Mouse (Mus musculus) thymus, adult 2 months (tissue): Measurements from ENCODE around the gene Gas2l3. TPM values are rescaled to one million over a fixed set of nuclear protein-coding genes. Genes with fewer than 3 reads are reported as not detected.

Source experiments
- DNase-seq: peaks from one replicate; pipeline ENCODE4 v3.0.0; 2021
- H3K27ac ChIP-seq: fragments of 200-500 bp; 2 replicates; pipeline ENCODE4 v1.5.1; 2012; ENCODE audit warnings: low read length, control low read depth; ENCODE audit not compliant: control insufficient read depth, insufficient read depth
- H3K27me3 ChIP-seq: fragments of 200-500 bp; 2 replicates; pipeline ENCODE4 v1.6.1; 2012; ENCODE audit warnings: mild to moderate bottlenecking, low read length, moderate library complexity, mixed read lengths; ENCODE audit not compliant: control insufficient read depth, insufficient read depth
- H3K36me3 ChIP-seq: fragments of 200-500 bp; 2 replicates; pipeline ENCODE4 v1.6.1; 2012; ENCODE audit warnings: mild to moderate bottlenecking, low read length, moderate library complexity; ENCODE audit not compliant: control insufficient read depth, insufficient read depth
- H3K4me1 ChIP-seq: fragments of 200-500 bp; replicated peaks from 2 replicates; pipeline ENCODE4 v1.6.1; 2012; ENCODE audit warnings: low read length; ENCODE audit not compliant: control insufficient read depth, insufficient read depth
- H3K4me3 ChIP-seq: fragments of 200-500 bp; 2 replicates; pipeline ENCODE4 v1.5.1; 2012; ENCODE audit warnings: mild to moderate bottlenecking, low read length, control low read depth, moderate library complexity; ENCODE audit not compliant: control insufficient read depth, insufficient read depth
- CTCF ChIP-seq: fragments of 200-500 bp; IDR thresholded peaks from 2 replicates; pipeline ENCODE4 v1.5.1; 2012; ENCODE audit warnings: mild to moderate bottlenecking, control low read depth, low read length, moderate library complexity, borderline replicate concordance; ENCODE audit not compliant: control insufficient read depth, poor library complexity, insufficient read depth; ENCODE audit errors: extremely low read depth
- POLR2A ChIP-seq: fragments of 200-500 bp; IDR thresholded peaks from 2 replicates; pipeline ENCODE4 v1.6.1; 2012; ENCODE audit warnings: mild to moderate bottlenecking, low read length, control low read depth, moderate library complexity; ENCODE audit not compliant: control insufficient read depth, poor library complexity, insufficient read depth; ENCODE audit errors: extremely low read depth
- WGBS: fragments of 180-500 bp; shearing (Covaris S2); methylation state at CpG from one replicate; pipeline ENCODE4 v1.1.7; 2018; 5-methylcytosine and 5-hydroxymethylcytosine counted together
- polyA plus RNA-seq: library from polyadenylated mRNA; depleted of rRNA; stranded (reverse); fragments of >200 nt; gene quantifications from 2 replicates; pipeline ENCODE4 v1.2.3, GENCODE M21; 2012

Gene Gas2l3
- polyA plus RNA-seq, 1 experiment: 2.6 TPM

DNA sequence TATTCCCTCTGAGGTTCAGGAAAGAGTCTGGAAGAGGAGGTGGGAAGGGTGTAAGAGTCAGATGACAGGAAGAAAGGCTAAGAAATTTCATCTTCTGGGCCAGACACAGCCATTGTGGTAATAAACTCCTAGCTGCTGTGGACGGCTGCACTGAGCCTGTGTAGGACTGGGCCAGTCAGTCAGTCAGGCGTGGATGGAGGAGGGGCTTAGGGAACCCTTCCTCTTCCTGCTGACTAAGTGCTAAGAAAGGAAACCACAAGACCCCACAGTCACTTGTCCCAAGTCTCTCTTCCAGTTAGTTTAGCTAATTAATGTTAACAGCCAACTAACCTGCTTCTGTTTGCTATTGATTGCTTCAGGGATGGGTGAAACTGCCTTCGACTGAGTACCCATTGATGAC, 28.3 kb downstream of the Gas2l3 start:
- DNase-seq: no peak
- Histone ChIP-seq H3K36me3 (peaks cover 24% of the 10 kb centered on the region), H3K27ac (no peak overlapping the region), H3K4me1 (no peaks in the 10 kb centered on the region), H3K27me3 (no peaks in the 10 kb centered on the region), H3K4me3 (no peak overlapping the region)
- 41% methylated on average over 3 of the region's 3 CpGs for WGBS
- no peak for TF ChIP-seq CTCF
- TF ChIP-seq POLR2A: no peak

DNA sequence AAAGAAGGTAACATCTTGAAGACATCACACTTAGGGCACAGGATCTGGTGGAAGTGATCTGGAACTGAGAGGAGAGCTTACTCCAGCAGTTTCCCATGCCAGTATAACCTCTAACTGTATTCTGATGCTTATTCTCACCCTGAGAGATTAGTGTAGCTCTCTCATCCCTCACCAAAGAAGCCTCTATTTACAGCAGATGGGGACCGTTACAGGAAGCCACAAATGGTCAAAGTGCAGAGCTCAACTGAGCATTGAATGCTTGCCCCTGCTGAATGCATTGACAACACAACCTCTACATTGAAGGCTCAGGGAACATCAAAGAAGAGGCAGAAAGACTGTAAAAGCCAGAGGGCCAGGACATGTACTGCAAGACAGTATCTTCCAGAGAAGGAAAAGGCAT, 36.2 kb downstream of the Gas2l3 start:
- WGBS: 13% methylated on average over 1 of the region's 1 CpGs
- DNase-seq: no peak
- TF ChIP-seq CTCF (no peak), POLR2A (no peak)
- 0 out of 2 replicates have a peak, but pooled peaks cover 2% of the 10 kb centered on the region for H3K4me1 ChIP-seq
- H3K27ac ChIP-seq: no peak overlapping the region; the same call in 1 of the 2 replicates
- H3K4me3 ChIP-seq: no peak overlapping the region
- peaks cover 1% of the 10 kb centered on the region for H3K36me3 ChIP-seq
- H3K27me3 ChIP-seq: no peaks in the 10 kb centered on the region

DNA sequence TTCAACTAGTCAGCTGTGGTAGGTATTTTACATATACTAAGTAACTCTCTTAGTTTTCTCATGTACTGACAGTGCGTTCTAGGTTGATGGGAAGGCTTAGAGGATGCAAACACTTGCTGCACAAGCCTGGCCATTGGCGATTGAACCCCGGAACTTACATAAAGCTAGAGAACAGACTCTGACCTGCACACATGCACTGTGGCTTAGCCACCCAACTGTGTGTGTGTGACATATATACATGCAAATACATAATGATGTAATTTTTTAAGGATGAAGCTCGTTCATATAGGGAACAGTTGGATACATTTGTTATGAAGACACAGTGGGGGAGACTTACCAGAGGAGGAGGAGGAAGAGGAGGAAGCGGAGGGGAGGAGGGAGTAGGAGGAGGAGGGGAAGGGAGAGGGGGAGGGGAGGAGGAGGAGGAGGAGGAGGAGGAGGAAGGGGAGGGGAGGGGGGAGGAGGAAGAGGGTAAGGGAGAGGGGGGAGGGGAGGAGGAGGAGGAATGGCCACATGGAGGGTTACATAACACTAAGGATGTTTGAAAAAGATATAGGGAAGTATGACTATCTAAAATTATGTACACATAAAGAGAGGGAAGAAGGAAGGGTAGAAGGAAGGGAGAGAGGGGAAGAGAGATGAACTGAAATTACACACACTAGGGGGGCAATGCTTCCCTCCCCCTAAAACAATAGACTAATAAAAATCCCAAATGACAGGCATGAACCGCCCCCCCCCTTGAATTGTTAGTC, 36.9 kb downstream of the Gas2l3 start:
- WGBS: 30% methylated on average over 5 of the region's 6 CpGs
- H3K4me1 ChIP-seq: 0 out of 2 replicates have a peak, but pooled peaks cover 2% of the 10 kb centered on the region

DNA sequence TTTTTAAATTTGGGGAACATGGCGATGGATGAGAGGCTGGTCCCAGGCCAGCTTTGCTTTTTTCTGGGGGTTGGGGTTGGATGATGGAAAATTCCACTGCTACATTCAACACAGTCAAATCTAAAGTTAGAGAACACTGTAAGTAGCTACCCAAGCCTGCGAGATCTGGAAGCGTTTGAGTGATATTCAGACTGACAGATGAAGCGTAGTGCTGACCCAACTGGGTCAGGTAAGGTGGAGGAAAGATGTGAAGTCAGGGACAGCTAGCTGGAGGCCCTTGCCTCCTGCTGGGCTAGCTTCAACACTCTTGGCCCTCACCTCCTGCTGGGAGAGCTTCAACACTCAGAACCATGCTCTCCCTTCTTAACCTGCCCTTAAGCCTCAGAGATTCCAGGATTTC, 38.8 kb downstream of the Gas2l3 start:
- TF ChIP-seq POLR2A (no peak), CTCF (no peak)
- no peak overlapping the region for H3K4me3 ChIP-seq
- H3K27me3 ChIP-seq: no peaks in the 10 kb centered on the region
- no peaks in the 10 kb centered on the region for H3K36me3 ChIP-seq
- WGBS: 96% methylated on average over 4 of the region's 4 CpGs
- 0 out of 2 replicates have a peak, but pooled peaks cover 2% of the 10 kb centered on the region for H3K4me1 ChIP-seq
- no peak for DNase-seq
- no peak overlapping the region for H3K27ac ChIP-seq

More for the DNA sequence above, 36.9 kb downstream of the Gas2l3 start:
- no peaks in the 10 kb centered on the region for H3K36me3 ChIP-seq
- DNase-seq: no peak
- no peaks in the 10 kb centered on the region for H3K27me3 ChIP-seq
- H3K27ac ChIP-seq: no peak overlapping the region
- TF ChIP-seq CTCF: no peak
- H3K4me3 ChIP-seq: no peak overlapping the region

DNA sequence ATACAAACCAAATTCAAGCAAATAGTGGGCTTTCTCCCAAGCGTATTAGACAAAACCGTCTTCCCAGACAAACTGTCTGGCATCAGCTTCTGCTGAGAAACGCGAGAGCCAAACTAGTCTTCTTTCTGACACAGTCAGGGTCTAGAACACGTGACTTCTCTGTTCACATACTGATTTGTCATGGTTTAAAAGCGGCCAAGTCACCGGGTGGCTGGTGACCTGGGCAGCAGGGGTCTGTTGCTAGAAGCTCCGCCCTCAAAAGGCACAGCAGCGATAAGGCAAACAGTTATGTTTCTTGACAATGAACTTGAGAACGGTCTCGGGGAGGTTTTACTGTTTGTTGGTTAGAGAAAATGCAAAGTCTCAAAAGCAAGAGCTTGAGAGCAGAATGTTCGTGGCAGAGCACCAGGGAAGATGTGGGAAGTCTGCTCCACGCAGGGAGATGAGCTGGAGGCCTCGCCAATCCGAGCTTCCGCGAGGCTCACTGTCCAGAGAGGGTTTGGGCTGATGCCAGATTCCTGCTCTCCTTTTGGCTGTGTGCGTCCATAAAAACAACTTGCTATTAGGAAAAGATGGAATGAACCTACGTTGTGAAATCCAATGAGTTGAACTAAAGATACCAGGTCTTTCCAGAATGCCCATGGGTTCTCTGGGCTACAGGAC, 43.0 kb downstream of the Gas2l3 start:
- DNase-seq: no peak
- H3K27ac ChIP-seq: no peak overlapping the region
- H3K4me3 ChIP-seq: no peak overlapping the region
- WGBS: 95% methylated on average over 19 of the region's 19 CpGs
- TF ChIP-seq POLR2A: no peak
- no peak for TF ChIP-seq CTCF
- H3K27me3 ChIP-seq: no peaks in the 10 kb centered on the region
- no peaks in the 10 kb centered on the region for H3K36me3 ChIP-seq
- H3K4me1 ChIP-seq: 0 out of 2 replicates have a peak, but pooled peaks cover 2% of the 10 kb centered on the region

DNA sequence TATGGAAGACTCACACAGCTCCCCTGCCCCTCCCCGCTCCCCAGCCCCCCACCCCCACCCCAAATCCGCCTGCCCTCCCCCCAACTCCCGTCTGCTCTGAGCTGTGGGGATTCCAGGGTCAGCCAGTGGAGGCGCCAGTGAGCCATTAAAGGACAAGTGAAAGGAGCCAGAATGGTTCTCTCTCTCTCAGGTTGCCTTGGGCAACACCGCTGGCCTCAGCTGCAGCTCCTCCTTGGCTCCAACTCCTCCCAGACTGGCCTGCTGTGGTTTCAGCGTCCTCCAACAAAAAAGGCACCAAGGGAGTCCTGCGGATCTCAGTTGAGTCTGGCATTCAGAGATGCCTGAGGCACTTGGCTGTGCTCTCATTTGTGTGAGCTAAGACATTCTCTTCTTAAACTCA, 47.9 kb downstream of the Gas2l3 start:
- no peaks in the 10 kb centered on the region for H3K27me3 ChIP-seq
- no peak overlapping the region for H3K4me3 ChIP-seq
- peak; percentile 34; the same call in 1 of the 2 replicates for TF ChIP-seq CTCF
- no peak for TF ChIP-seq POLR2A
- peak; percentile 45 for DNase-seq
- 0 out of 2 replicates have a peak, but pooled peaks cover 2% of the 10 kb centered on the region for H3K4me1 ChIP-seq
- H3K36me3 ChIP-seq: no peaks in the 10 kb centered on the region
- WGBS: 11% methylated on average over 7 of the region's 7 CpGs
- H3K27ac ChIP-seq: no peak overlapping the region
